Mouse (Mus musculus) brain, embryonic 14.5 days (tissue): ENCODE data around the gene Magi3. TPM values are rescaled to one million over a fixed set of nuclear protein-coding genes. Genes with fewer than 3 reads are reported as not detected.

Experiments
- DNase-seq: peaks from one replicate; pipeline ENCODE4 v3.0.0-alpha.2; 2011; ENCODE audit warnings: low read depth
- CTCF ChIP-seq: fragments of 200-500 bp; IDR thresholded peaks from 2 replicates; pipeline ENCODE4 v1.5.1; 2012; ENCODE audit warnings: inconsistent platforms, mild to moderate bottlenecking, moderate library complexity, borderline replicate concordance; ENCODE audit not compliant: insufficient read depth, insufficient read length; ENCODE audit errors: extremely low read depth
- POLR2A ChIP-seq: fragments of 200-500 bp; IDR thresholded peaks from 2 replicates; pipeline ENCODE4 v1.6.1; 2012; ENCODE audit warnings: mild to moderate bottlenecking, inconsistent platforms, borderline replicate concordance; ENCODE audit not compliant: poor library complexity, insufficient read depth, insufficient read length, severe bottlenecking; ENCODE audit errors: extremely low read depth
- polyA plus RNA-seq: library from polyadenylated mRNA; depleted of rRNA; stranded (reverse); fragments of >200 nt; gene quantifications from 2 replicates; pipeline ENCODE4 v1.2.3, GENCODE M21; 2012

Gene Magi3
- polyA plus RNA-seq, 1 experiment = 13.5 TPM

DNA sequence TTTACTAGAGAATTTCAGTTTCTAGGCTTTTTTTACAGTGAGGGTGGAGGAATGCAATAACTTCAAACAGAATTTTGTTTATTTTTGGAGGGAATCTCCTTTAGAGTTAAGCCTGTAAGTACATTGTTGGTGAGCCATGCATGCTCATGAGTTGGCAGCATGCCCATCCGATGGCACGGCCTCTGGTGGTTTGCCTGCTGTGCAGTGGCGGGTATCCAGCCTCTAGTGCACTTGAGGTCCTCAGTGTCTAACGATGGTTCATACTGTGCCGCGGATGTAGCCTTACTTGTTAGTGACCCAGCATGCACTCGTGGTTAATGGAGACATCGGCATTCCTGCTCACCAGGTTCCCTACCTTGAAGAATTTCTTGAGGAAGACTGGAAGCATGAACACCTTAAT, 212.7 kb downstream of the Magi3 start:
- DNase-seq = peak; percentile 77

DNA sequence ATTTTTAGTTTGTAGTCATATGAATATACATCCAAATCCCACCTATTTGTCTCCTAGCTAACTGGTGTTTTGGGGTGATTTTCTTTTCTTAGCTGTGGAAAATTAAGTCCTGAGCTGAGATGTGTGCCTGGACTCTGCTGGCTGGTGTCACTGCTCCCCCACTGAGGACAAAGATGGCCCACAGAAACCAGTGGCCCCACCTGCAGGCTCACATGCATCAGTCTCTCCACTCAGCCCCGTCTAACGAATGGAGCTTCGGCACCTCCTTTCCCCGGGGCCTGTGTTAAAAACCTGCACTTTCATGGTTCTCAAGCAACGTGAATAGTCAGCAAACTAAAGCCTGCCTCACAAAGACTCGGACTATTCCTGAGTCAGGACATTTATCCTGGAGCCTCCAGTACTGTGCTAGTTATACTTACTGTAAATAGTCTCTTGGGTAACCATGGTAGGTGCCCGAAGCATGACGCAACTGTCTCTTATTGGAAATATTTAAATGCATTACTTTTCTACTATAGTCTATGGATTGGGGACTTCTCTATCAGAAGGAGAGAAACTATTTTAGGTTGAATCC, 213.2 kb downstream of the Magi3 start:
- TF ChIP-seq POLR2A (no peak), CTCF (no peak)
- DNase-seq = peak; percentile 41

More for the DNA sequence above, 212.7 kb downstream of the Magi3 start:
- peak; percentile 1; the same call in 1 of the 2 replicates for TF ChIP-seq CTCF
- TF ChIP-seq POLR2A = no peak

DNA sequence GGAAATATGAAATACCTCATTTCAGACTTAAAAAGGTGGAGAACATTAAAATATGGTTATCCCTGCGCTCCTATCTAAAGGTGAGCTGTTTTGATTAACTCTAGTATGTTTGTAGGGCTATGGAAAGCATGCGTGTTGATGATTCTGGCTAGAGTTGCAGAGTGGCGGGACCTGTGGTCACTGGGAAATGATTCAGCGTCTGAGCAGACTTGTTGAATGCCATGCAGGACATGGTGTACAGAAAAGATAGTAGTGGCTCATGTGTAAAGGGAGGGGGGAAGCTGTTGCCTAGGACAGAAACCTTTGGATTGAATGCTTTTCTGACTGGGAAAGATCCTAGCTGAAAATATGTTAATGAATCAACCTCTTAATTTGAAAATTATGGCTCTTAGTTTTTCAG, 221.4 kb downstream of the Magi3 start:
- TF ChIP-seq POLR2A (no peak), CTCF (no peak)
- DNase-seq = no peak

DNA sequence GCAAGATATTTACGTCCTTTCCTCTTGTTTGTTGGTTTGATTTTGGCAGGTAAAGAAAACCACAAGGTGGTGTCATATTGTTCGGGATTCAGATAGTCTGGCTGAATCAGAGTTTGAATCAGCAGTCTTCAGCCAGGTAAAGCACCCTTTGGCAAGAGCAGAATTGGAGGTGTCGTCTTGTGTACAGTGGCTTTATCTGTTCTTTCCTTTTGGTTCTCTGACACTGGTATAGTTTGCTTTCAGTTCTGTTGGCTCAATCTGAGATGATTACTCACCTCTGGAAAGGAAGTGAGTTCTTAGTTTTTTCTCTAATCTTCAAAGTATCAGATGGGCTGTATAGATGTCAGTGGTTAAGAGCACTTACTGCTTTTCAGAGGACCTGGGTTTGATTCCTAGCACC, 228.9 kb downstream of the Magi3 start:
- TF ChIP-seq POLR2A (no peak), CTCF (no peak)
- DNase-seq = no peak

DNA sequence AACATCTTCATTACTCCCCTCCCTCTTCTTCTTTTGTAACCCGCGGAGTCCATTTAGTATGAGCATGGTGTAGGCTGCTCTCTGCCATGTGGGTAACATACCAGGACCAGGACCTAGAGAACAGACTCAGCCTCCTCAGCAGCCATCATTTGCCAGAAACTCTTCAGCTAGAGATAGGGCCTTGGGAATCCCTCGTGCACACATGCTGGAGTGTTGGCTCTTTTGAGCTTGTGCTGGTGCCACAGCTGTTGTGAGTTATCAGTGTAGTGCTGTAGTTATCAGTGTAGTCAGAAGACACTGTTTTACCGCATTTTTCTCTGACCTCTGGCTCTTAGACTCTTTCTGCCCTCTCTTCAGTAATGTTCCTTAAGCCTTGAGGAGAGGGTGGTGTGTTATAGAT, 230.8 kb downstream of the Magi3 start:
- TF ChIP-seq CTCF = no peak
- TF ChIP-seq POLR2A = no peak
- DNase-seq = no peak

DNA sequence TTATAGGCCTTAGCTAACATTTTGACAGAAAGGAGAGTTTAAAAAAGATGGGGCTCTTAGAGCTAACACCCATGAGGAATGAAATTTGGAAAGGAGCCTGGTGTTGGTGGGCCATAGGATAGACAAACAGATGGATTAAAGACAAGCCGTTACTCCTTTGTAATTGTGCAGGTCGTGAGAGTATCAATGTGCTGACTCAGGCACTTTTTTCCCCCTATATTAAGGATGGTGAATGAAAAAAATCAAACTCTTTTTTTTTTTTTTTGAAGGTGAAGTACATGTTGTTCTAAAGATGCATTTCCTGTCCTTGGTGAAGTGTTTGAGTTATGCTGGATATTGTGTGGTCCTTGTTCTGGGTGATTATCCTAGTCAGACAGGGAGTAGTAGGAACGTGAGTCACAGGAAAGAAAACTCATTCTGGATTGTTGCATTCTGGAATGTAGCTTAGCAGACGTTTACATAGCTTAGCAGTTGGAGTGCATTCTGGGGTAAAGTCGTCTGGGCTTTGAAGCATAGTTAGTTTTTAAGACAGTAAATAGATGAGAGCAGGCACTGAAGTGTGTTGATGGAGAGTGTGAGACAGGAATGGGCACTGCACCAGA, 232.2 kb downstream of the Magi3 start:
- TF ChIP-seq POLR2A = no peak
- no peak for TF ChIP-seq CTCF
- DNase-seq = no peak

DNA sequence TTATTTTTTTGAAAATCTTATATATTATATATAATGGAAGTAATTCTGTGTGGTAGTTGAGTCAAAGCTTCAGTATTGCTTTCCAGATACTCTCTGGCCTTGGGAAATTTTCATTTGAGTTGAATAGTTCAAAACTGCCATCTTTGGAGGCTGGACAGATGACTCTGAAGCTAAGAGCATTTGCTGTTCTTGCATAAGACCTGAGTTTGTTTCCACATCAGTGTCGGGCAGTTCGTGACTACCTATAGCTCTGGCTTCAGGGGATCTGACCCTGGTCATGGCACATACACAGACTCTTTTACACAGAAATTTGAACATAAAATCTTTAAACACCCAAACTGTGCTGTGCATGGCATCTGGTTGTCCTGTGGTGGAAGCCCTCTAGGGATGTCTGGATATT, 235.0 kb downstream of the Magi3 start:
- TF ChIP-seq POLR2A (no peak), CTCF (no peak)
- DNase-seq = no peak

DNA sequence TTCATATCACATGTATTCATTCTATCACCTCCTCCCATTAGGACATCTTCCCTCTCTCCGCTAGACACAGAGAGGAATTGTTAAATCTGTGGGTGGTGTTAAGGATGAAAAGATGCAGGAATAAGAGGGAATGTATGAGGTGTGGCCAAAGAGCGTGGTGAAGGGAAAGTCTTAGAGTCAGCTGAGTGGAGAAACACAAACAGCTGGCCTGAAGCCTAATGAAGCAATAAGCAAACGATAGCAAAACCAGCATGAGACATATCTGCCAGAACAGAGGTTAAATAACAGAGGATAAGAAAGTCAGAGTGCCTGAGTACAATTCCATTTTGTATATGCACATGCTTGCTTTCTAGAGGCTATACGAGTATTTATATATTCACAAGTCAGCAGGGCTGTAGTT, 235.6 kb downstream of the Magi3 start:
- TF ChIP-seq POLR2A (no peak), CTCF (no peak)
- no peak for DNase-seq

DNA sequence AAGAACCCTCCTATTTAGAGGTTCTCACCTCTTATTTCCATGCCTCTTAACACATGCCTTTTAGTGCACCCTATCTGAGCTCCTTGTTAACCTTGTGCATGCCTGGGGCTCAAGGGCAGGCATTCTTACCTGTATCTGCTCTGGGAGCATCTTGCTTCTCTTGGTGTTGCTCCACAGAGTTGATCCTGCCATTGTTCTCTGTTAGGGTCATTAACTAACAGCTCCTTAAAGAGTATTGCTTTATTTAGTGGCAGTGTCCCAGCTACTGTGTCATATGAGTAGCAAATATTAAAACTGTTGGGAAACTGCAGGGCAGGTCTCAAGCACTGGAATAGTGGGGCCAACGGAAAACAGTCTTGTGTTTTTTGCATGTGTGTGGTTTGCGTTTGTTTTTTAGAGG, 249.0 kb downstream of the Magi3 start:
- no peak for DNase-seq
- TF ChIP-seq CTCF (no peak), POLR2A (no peak)

DNA sequence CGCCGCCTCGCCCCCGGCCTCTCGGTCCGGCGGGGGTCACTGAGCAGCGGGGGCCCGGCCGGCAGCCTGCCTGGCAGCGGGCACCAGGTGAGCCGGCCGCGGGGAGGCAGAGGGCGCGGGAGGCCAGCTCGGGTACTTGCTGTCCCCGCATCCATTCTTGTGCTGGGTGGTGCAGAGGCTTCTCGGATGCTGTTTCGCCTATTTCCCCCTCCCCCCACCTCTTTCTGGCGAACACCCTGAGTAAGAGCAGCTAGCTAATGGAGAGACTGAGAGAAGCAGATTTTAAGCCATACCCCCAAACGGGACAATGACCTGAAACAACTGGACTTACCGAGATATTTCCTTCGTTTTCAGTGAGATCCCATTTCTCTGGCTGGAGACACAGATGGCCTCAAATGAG, 251.5 kb downstream of the Magi3 start:
- DNase-seq = peak; percentile 89
- no peak for TF ChIP-seq POLR2A
- TF ChIP-seq CTCF = no peak

DNA sequence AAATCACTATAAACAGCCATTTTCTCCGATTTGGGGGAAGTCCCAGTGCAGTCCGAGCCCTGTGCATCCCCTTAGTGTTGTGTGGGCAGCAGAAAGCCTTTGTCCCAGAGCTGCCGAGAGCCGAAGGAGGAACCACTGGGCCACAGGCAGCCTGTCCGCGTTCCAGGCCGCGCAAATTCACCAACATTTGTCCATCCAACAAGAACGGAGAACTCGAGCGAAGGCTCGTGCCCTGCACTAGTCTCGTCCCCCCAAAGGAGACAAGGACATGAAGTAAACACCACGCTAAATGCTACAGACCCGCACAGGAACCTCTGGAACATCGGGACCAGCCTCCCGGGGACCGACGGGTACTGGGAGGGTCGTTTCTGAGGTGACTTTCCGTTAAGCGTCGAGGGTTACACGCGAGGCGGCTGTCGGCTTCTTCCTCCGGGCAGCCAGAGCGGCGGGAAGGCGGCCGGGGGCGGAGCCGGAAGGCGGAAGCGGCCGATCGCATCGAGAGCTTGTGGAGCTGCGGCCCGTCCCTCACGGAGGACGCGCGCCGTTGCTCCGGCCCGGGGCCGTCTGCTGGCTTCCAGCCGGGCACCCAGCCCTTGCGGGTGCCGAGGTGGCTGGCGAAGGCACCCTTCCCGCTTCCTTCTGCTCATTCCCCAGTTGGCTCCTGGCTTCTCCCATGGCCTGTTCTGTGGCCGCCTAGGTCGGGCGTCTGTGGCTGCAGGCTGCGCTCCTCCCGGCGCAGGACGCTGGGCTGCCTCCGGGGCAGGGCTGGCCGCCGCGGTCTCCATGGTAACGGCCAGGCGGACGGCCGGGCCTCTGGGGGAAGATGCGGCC, 252.1 kb downstream of the Magi3 start, which contains the start of gene Phtf1:
TSS of gene Phtf1 (plus strand) at position 250 of the 831 bp plus-strand sequence.
- TF ChIP-seq POLR2A (peak; percentile 83), CTCF (no peak)
- peak; percentile 94 for DNase-seq
